ENCODE assay signal across 8 mouse cellular contexts in the genomic region with DNA sequence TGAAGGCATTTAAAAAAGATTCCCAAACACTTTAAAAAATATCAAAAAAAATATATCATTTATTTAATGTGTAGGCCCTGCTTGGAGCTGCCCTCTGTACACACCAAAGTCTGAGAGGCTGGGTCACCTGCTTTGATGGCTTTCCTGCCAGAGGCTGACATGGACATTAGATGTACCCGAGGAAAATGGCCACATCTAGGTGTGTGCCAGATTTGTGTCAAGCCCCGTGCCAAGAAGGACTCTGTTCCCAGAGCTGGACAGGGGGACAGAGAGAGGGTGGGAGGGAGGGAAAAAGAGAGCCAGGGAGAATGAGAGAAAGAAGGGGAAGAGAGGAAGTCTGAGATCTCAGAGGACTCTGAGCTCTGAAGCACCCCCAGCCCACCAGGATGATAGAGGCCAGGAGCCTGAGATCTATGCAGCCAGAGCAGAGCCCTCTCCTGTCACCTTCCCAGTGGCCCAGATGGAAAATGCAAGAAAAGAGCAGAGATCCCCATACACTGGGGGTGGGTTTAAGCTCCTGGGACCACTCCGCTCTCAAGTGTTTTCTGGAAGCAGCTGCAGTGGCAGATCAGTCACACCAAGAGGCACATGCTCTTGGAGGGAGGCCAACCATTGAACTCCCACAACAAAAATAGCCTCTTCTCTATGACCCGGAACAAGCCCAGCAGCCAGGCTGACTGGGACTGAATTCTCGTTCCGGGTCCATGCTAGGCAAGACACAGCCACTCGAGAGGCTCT. TPM values are rescaled to one million over a fixed set of nuclear protein-coding genes. Genes with fewer than 3 reads are reported as not detected.
DNase-seq lines count a peak whose midpoint lies in the region; ATAC-seq and TF ChIP-seq lines count a peak whose summit lies in the region.

No protein-coding gene starts in this region.

- H3K4me3 ChIP-seq in forebrain, embryonic 15.5 days = no peak overlapping the region
- H3K4me3 ChIP-seq in layer of hippocampus, adult 2 months = no peak overlapping the region

- no peak overlapping the region for H3K4me2 ChIP-seq in forebrain, embryonic 15.5 days (replicated peaks)

- peaks cover 21% of the 10 kb centered on the region for H3K36me3 ChIP-seq in forebrain, embryonic 15.5 days

- peak; percentile 62 for ATAC-seq in forebrain, embryonic 15.5 days (replicated peaks)
- no peak for ATAC-seq in inflammation-experienced regulatory T-cells, adult 6 months

- peaks cover 14% of the 10 kb centered on the region for H3K4me1 ChIP-seq in forebrain, embryonic 15.5 days

- TF ChIP-seq CTCF in layer of hippocampus, adult 2 months (conservative IDR thresholded peaks at IDR 0.05) = no peak

- intact Hi-C loops in heart, postnatal 25 days (cut with DNase I) = no loop called here

- no peaks in the 10 kb centered on the region for H3K9me3 ChIP-seq in forebrain, embryonic 15.5 days

- 30% methylated on average over 7 of the region's 7 CpGs for WGBS in forebrain, embryonic 15.5 days

- H3K9ac ChIP-seq in forebrain, embryonic 15.5 days (replicated peaks) = 0 out of 2 replicates have a peak overlapping the region, but pooled peaks have one; percentile 10

- H3K27me3 ChIP-seq in forebrain, embryonic 15.5 days = no peaks in the 10 kb centered on the region

- peak overlapping the region; percentile 72 for H3K27ac ChIP-seq in forebrain, embryonic 15.5 days (replicated peaks)
- peak overlapping the region; percentile 88 for H3K27ac ChIP-seq in layer of hippocampus, adult 2 months

- peak; percentile 62 for DNase-seq in right cerebral cortex, adult 18-20 months
- DNase-seq in right cerebral cortex, postnatal 14 days = no peak
- peak; percentile 64 for DNase-seq in heart, postnatal 25 days (ENCODE audit: low spot score)
- peak; percentile 50 to 55 for DNase-seq in layer of hippocampus, adult 2 months (ENCODE audit: low spot score in 2 of 2)
- peak; percentile 71 to 80 for DNase-seq in lung, postnatal 4 days
- DNase-seq in testis, postnatal 10 days (ENCODE audit: low spot score) = no peak

RNA-seq across cellular contexts. Expression of a gene that starts 19.7 kb away (rescaled TPM):
- 0.06 and 0.14 TPM in 2 replicates for polyA plus RNA-seq in forebrain, embryonic 15.5 days (2015; fragmentation: Nextera tagmentation; extraction: Ambion mirVana)
- total RNA-seq in heart, postnatal 25 days (2021) = 100 to 1,000 TPM; 105 to 117 TPM
- 1 to 10 TPM; 1.6 to 3.6 TPM for total RNA-seq in layer of hippocampus, adult 2 months (2021)
- polyA plus RNA-seq in inflammation-experienced regulatory T-cells, adult 6 months (2017; shearing (Covaris generic)) = under 1 TPM in 1 of 3 experiments, not detected in 2; 0.13 TPM

RNA-seq across cellular contexts. Expression of a gene that starts 21.4 kb away (rescaled TPM):
- polyA plus RNA-seq in forebrain, embryonic 15.5 days (2015; fragmentation: Nextera tagmentation; extraction: Ambion mirVana) = 7.6 TPM in 2 replicates
- 100 to 1,000 TPM in 1 of 2 experiments, 10 to 100 TPM in 1; 94.1 to 109 TPM for total RNA-seq in heart, postnatal 25 days (2021)
- 10 to 100 TPM; 74.1 to 80.6 TPM for total RNA-seq in layer of hippocampus, adult 2 months (2021)
- polyA plus RNA-seq in inflammation-experienced regulatory T-cells, adult 6 months (2017; shearing (Covaris generic)) = 1 to 10 TPM; 3.6 to 4.5 (median 4.2) TPM

RNA-seq across cellular contexts. Expression of a gene that starts 24.9 kb away (rescaled TPM):
- polyA plus RNA-seq in forebrain, embryonic 15.5 days (2015; fragmentation: Nextera tagmentation; extraction: Ambion mirVana) = 0.17 TPM in 2 replicates
- 10 to 100 TPM; 21.2 to 28.9 TPM for total RNA-seq in heart, postnatal 25 days (2021)
- total RNA-seq in layer of hippocampus, adult 2 months (2021) = under 1 TPM; 0.37 to 0.56 TPM
- polyA plus RNA-seq in inflammation-experienced regulatory T-cells, adult 6 months (2017; shearing (Covaris generic)) = under 1 TPM in 1 of 3 experiments, not detected in 2; 0.78 TPM

RNA-seq across cellular contexts. Expression of a gene that starts 37.4 kb away (rescaled TPM):
- polyA plus RNA-seq in forebrain, embryonic 15.5 days (2015; fragmentation: Nextera tagmentation; extraction: Ambion mirVana) = 17.4 and 22.6 TPM in 2 replicates
- total RNA-seq in heart, postnatal 25 days (2021) = 100 to 1,000 TPM; 298 to 316 TPM
- under 1 TPM; 0.47 to 0.90 TPM for total RNA-seq in layer of hippocampus, adult 2 months (2021)
- under 1 TPM in 1 of 3 experiments, not detected in 2; 0.43 TPM for polyA plus RNA-seq in inflammation-experienced regulatory T-cells, adult 6 months (2017; shearing (Covaris generic))

RNA-seq across cellular contexts. Expression of a gene that starts 42.1 kb away (rescaled TPM):
- not detected in 2 replicates for polyA plus RNA-seq in forebrain, embryonic 15.5 days (2015; fragmentation: Nextera tagmentation; extraction: Ambion mirVana)
- not detected for total RNA-seq in heart, postnatal 25 days (2021)
- total RNA-seq in layer of hippocampus, adult 2 months (2021) = not detected
- not detected for polyA plus RNA-seq in inflammation-experienced regulatory T-cells, adult 6 months (2017; shearing (Covaris generic))

Comparison
In these comparisons a context has a peak if more than half of its experiments do, and no peak if none do; other contexts are left out.
1. DNase-seq: peak in right cerebral cortex, adult 18-20 months (single experiment), heart, postnatal 25 days (single experiment), layer of hippocampus, adult 2 months (2 of 2) and lung, postnatal 4 days (2 of 2); none in right cerebral cortex, postnatal 14 days (single experiment) and testis, postnatal 10 days (single experiment).
2. RNA of a gene that starts 19.7 kb away (total RNA-seq): 105 to 117 TPM in heart, postnatal 25 days; 1.6 to 3.6 TPM in layer of hippocampus, adult 2 months; every median in the first group is over 10 times any median in the second.
3. RNA of a gene that starts 24.9 kb away (total RNA-seq): 21.2 to 28.9 TPM in heart, postnatal 25 days; 0.37 to 0.56 TPM in layer of hippocampus, adult 2 months; every median in the first group is over 10 times any median in the second.